Mouse (Mus musculus) 3134 (cell line): Measurements from ENCODE around the gene Cpt1b.

Source experiments
- DNase-seq: peaks from one replicate; pipeline ENCODE4 v3.0.0-alpha.2; 2011; ENCODE audit warnings: low spot score; ENCODE audit not compliant: insufficient read length; ENCODE audit errors: extremely low read depth

Gene Cpt1b

DNA sequence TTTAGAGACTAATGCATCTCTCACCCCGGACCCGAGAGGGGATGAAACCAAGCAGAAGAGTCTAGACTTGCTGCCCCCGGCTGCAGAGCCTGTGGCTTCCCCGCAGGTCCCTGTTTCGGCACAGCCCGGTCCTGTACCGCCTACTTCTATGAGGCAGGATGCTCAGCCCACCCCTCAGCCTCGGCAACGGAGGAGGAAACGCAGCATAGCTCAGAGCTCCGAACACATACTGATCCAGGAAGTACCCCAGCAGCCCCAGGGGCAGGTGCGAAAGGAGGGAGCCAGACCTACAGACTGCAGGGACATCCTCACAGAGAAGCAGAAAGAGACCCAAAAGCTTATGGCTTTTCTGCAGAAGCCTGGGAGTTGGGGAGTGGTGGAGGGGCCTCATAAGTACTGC, 38.5 kb downstream of the Cpt1b start:
- no peak for DNase-seq

DNA sequence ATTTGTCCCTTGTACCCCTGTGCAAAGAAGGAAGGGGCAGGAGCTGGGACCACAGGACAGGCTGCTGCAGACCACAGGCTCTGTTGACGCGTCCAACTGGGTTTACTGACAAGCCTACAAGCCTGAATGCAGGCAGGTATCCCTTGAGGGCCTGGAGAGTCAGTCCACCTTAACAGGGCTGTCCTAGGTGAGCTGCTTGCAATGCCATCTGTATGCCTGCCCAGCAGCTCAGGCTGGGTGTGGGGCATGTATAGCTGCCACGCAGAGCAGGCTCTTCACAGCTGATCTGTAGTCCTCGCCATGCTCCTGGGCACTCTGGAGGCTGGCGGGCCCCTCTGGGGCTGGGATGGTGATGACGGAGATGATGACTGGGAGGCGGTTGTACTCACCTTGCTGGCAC, 41.0 kb downstream of the Cpt1b start, which contains the start of gene Klhdc7b:
Gene Klhdc7b (plus strand): TSS at position 301 of the 400 bp plus-strand sequence.
- DNase-seq: no peak

DNA sequence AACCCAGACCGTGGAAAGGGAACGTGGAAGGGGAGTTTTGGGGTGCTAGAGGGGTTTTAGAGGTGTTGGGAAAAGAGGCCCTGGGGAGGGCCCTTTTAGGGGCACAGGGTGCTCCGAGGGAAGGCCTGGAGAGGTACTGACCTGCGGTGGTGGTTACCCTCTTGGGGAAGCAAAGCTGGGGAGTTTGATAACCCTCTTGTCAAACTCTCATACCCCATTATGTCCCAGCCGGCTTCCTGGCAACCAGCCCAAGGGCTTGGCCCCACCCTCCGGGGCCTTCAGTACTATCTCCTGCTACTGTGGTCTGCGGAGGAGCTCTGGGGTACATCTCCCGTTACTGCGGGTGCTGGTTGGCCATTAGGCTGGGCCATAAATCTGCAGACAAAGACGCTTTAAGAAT, 46.2 kb downstream of the Cpt1b start:
- DNase-seq: no peak

DNA sequence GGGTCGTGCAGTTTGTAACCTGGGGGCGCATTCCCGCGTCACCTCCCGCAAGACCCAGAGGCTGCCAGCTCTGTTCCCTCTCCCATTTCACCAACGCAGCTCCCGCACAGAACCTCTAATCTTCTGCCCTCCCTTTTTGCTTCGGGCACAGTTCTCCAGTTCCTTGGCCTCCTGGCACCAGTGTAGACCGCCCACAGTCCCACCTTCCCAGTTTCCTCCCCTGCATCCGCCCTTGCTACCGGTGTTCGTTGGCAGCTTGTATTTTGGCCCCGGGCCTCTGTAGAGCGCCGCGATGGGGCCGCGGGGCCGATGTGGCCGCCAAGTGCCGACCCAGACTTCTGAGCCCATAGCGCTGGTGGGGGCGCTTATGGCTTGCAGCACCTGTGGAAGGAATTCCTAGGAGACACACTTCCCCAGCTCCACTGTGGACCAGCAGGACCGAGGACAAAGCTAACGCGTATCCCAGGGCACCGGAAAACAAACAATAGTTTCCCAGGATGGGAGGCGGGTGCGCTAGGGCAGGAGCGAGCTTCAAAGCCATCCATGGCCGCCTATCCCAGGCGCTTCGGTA, 46.7 kb downstream of the Cpt1b start, which contains the start of gene Odf3b:
Gene Odf3b (minus strand): TSS at position 452 of the 571 bp plus-strand sequence.
- DNase-seq: no peak

DNA sequence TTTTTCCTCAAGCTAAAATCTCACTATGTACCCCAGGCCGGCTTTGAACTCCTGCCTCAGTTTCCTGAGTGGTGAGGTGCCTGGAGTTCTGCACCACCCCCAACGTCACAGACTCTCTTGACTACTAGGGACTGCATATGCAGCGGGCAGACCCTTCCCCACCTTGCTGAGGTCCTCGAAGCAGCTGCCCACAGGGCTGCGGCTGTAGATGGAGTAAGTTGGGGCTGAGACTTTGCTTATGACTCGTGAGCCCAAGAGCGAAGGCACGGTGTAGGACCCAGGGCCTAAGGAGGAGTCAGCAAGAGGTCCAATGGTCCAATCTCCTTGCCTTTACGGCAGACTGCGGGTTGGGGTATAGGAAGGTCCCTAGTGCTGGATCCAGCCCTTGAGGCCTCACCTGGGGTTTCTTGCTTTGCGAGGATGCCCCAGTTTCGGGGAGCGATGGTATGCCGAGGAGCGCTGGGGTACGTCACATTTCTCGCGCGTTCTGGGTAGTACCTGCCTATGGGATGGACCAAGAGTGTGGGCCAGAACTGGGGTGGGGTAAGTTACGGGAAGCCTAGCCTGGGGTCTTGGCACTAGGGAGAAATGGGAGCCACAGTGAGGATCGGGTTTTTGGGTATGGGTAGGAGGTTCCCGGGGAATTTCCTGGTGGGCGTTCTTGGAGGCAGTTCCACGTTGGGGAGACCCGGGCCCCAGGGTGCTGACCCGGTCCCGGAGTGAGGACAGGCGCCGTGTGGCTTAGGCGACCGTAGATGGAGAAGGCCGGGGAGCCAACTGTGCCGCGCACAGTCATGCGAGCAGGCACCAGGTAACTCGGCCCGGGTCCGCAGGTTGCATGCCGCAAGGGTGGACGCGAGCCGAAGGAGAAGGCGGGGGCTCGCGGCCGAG, 47.5 kb downstream of the Cpt1b start:
- DNase-seq: no peak

DNA sequence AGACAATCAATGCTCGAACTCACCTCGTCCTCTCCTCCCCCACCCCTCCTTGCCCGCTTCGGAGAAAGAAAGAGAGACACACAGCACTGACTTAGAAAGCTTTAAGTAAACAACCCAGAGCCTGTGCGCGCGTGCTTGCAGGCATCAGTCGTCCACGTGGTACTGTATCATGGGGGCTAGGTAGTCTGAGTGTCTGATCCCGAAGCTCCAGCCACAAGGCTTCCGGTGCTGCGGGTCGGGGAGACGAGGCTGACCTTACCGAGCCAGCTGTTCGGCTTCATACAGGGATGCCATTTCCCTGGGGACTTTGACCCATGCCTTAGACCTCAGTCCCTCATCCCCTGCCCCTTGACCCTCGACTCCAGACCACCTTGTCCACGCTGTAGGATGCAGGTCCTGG, 48.3 kb downstream of the Cpt1b start:
- DNase-seq: no peak

DNA sequence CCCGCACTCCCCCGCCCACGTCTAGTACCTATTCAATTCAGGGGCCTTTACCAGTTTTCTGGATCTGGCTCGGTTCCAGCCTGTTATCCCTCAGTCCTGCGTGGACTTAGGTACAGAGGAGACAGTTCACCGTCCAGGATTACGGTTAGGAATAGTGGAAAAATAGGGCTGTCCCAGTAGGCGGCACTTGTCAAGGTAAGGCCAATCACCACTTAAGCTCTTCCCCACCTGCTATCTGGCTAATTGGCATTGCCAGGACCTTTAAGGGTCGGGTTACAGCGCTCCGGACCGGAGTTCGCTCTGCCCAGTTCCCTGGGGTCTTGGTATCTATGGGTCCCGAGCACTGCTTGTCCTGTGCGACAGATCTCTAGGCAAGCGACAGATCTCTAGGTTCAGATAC, 48.7 kb downstream of the Cpt1b start, which contains the start of gene Tymp:
Gene Tymp (minus strand): TSS at position 83 of the 400 bp plus-strand sequence.
- no peak for DNase-seq

DNA sequence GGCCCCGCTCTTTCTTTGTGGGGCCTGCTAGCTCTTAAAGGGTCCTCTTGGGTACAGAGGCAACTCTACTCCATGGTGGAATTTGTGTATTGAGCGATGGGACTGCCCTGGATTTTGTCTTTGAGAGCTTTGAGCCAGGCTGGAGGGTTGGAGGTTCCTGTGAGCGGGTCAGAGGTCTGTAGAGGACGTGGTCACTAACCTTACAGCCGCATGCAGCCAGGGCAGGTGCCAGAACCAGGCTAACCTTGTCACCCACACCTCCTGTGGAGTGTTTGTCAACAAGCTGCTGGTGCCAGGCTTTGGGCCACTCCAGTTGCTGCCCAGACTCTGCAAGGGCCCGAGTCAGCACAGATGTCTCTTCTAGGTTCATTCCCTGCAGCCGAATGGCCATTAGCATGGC, 49.6 kb downstream of the Cpt1b start:
- DNase-seq: no peak

DNA sequence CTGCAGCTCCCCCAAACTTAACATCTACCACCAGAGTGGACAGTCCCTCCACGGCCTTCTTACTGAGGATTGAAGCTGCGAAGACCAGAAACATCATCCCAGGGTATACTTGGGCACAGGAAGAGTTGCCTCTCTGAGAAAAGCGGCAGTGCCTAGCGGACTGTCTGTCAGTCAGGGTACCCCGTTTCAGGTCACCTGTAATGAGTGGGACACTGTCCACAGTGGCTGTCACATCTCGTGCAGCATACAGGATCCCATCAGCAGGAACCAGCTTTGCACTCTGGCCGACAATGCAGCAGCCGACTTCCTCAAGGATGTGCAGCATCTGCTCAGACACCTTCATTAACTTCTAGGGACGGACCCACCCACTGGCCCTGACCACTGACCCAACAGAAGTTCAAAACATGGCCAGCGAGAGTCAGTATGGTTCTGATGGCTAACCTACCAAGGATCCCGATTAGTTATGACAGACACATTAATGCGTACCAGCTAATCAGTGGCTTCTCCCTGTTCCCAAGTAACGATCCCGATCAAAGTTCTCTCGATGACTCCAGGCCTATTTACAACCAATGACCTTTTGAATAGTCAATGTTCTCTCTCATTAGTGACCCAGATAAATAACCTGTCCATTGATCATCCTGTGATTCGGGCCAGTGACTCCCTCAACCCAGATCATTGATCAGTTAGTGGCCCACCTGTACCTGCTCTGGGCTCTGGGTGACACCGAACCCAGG, 50.7 kb downstream of the Cpt1b start:
- DNase-seq: no peak

DNA sequence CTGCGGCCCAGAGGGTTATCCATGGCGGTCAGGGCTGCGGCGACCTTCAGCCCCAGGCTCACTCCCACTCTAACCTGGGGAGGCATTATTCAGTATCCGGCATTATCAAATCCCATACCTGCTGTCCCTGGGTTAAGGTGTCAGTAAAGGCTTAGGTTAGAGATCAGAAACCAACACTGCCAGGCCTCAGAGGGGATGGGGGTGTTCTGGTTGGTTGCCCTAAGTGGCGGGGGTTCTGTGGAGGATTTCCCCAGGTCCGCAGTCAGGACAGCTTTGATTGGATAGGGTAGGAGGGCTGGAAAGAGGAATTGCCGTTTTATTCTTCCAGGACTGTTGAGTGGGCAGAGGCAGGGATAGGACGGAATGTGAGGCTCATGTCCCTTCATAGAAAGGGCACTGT, 51.3 kb downstream of the Cpt1b start:
- DNase-seq: no peak

DNA sequence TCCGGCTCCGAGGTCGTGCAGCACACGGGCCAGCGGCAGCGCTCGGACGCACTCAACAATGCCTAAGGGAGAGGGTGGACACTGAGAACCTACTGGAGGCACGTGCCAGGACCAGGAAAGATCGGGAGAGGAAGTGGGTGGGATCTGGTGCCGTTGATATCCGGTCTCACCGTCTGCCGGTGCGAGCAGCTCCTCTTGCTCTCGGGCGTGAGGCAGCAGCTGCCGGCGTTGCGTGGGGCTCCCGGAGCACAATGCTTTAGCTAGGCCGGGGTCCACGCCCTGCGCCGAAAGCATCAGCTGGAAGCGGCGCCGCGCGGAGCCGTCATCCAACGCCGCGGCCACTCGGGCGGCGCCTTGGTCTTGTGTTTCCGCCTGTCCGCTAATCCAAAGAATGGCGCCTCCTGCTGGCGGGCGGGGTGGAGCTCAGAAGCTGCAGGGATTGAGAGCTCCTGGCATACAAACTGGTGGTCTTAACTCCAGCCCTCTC, 51.9 kb downstream of the Cpt1b start, which contains the start of gene Sco2:
Gene Sco2 (minus strand): TSS at position 85 of the 487 bp plus-strand sequence.
- peak; percentile 95 for DNase-seq

DNA sequence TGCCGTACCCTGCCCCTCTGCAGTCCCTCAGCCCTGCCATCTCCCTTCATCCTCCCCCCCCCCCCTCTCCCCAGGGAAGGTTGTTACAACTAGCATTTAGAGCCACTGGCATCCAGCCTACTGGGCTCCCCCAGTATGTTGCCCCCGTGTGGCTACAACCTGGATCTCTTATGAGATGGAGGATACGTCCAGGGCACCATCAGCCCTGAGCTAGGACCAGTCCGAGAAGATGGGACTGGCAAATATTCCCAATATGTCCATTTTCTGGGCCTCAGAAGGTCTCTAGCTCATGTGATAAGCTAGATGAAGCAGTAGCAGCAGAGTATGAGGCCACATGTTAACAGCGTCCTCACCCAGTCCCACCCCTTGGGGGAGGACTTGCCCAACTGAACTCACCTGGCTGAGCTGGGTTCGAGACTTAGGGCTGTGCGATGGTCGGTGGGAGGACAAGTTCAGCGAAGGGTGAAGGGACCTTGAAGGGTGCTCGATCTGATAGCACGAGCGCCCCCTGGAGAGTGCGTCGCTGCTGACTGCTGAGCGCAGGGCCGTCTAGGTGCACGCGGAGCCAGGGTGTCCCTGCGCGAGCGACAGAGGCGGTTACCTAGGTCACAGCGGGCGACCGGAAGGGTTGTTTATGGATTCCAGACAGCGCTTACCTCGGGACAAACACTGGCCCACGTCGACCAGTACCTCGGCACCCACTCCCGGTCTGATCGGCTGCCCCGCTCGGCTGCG, 52.5 kb downstream of the Cpt1b start:
- DNase-seq: peak; percentile 93

DNA sequence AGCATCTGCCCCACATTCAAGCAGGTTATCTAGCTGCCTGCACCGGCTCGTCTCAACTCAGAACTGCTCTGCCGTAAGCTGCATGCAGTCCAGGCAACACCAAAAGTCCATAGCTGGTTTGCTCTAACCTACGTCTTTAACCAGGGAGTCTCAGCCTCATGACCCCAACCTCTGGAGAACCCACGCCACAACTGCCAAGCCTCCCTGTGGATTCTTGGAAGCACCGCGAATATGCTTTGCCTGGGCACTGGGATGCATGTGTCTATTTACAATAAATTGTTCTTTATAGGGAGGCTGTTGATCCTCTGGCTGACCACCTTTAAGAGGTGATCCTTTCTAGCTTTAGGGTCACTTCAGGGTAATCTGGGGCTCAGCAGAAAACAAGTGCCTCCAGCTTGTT, 53.1 kb downstream of the Cpt1b start:
- DNase-seq: no peak

DNA sequence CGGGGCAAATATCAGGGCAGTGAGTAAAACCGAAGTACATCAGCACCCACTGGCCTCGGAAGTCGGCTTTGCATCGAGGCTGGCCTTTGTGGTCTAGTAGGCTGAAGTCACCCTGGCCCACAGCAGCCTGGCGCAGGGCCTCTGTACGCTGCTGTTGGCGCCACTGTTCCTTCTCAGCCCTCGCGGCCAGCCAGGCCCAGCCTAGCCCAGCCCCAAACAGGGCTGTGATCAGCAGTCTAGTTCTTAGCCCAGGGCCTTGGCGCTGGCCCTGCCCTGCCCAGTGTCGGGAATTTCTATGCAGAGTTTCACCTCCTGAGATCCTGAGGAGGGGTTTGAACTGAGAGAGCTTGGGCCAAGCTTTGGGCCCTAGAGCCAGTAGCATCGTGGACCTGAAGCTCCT, 53.6 kb downstream of the Cpt1b start:
- no peak for DNase-seq
